Mouse (Mus musculus) myocyte (in vitro differentiated cells): ENCODE data around the gene Cebpe. TPM values are rescaled to one million over a fixed set of nuclear protein-coding genes. Genes with fewer than 3 reads are reported as not detected.

ENCODE experiments used
- H3K27me3 ChIP-seq: one replicate; pipeline ENCODE4 v1.6.1; 2011; ENCODE audit not compliant: control insufficient read depth, insufficient read depth, insufficient read length
- H3K36me3 ChIP-seq: one replicate; pipeline ENCODE4 v1.6.1; 2011; ENCODE audit not compliant: control insufficient read depth, insufficient read depth
- H3K4me2 ChIP-seq: one replicate; pipeline ENCODE4 v1.6.1; 2011; ENCODE audit warnings: low read depth, control low read depth
- H3K4me3 ChIP-seq: one replicate; pipeline ENCODE4 v1.5.1; 2011; ENCODE audit warnings: mild to moderate bottlenecking, control low read depth, moderate library complexity
- H3K79me2 ChIP-seq: one replicate; pipeline ENCODE4 v1.6.1; 2011; ENCODE audit not compliant: control insufficient read depth, insufficient read depth
- H3ac ChIP-seq: one replicate; pipeline ENCODE4 v1.6.1; 2011; ENCODE audit not compliant: control insufficient read depth, insufficient read length
- CEBPB ChIP-seq: IDR thresholded peaks from 2 replicates; pipeline ENCODE4 v1.6.1; 2011; ENCODE audit warnings: mild to moderate bottlenecking, moderate library complexity; ENCODE audit not compliant: poor library complexity, insufficient read depth, severe bottlenecking
- MAX ChIP-seq: IDR thresholded peaks from one replicate; pipeline ENCODE4 v1.6.1; 2011; ENCODE audit warnings: low read depth, mild to moderate bottlenecking, control low read depth
- MYOD1 ChIP-seq, 3 experiments: IDR thresholded peaks; one replicate each; pipeline ENCODE4 v1.6.1; 2011; ENCODE audit warnings: control low read depth in 2 of 3, low read depth in 2 of 3, mild to moderate bottlenecking in 2 of 3, moderate library complexity in 1 of 3; ENCODE audit not compliant: insufficient read length in 2 of 3, control insufficient read depth in 1 of 3
- POLR2A ChIP-seq: IDR thresholded peaks from one replicate; pipeline ENCODE4 v1.6.1; 2011; ENCODE audit warnings: low read depth, mild to moderate bottlenecking, control low read depth, moderate library complexity; ENCODE audit not compliant: insufficient read length
- POLR2AphosphoS2 ChIP-seq: IDR thresholded peaks from one replicate; pipeline ENCODE4 v1.6.1; 2011; ENCODE audit warnings: low read depth, control low read depth; ENCODE audit not compliant: insufficient read length
- REST ChIP-seq: IDR thresholded peaks from one replicate; pipeline ENCODE4 v1.6.1; 2011; ENCODE audit warnings: mild to moderate bottlenecking, control low read depth, moderate library complexity; ENCODE audit not compliant: insufficient read depth, insufficient read length
- TCF12 ChIP-seq: IDR thresholded peaks from one replicate; pipeline ENCODE4 v1.6.1; 2011; ENCODE audit warnings: mild to moderate bottlenecking, control low read depth; ENCODE audit not compliant: poor library complexity, insufficient read depth, severe bottlenecking
- USF1 ChIP-seq: IDR thresholded peaks from one replicate; pipeline ENCODE4 v1.6.1; 2011; ENCODE audit warnings: low read depth, mild to moderate bottlenecking, control low read depth, moderate library complexity
- polyA plus RNA-seq: library from polyadenylated mRNA; unstranded; fragments of >200 nt; fragmentation: generic; extraction: Trizol; gene quantifications from one replicate; pipeline ENCODE4 v1.2.1, GENCODE M21; 2012; ENCODE audit warnings: missing spikeins

Cebpe gene
- polyA plus RNA-seq, 1 experiment = not detected

DNA sequence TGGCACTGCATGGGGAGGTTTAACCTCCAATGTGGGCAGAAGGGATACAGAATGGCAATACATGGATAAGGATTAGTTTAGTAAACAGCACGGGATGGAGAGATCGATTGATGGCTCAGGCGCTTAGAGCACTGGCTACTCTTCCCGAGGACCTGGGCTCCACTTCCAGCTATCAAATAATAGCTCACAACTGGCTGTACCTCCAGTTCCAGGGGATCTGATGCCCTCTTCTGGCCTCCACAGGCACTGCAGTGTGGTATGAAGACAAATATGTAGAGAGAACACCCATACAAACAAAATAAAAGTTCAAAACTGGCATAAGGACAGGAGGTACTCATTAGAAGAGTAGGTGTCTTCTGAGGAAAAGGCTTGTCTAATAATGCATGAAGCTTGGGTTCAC is 42.6 kb downstream of the Cebpe start:
- TF ChIP-seq MYOD1 (IDR thresholded peaks at IDR 0.05; ENCODE audit: control insufficient read depth in 1 of 3, insufficient read length in 2 of 3, low read depth in 2 of 3) (no peak), POLR2AphosphoS2 (no peak), USF1 (no peak), REST (no peak), TCF12 (no peak), POLR2A (no peak), CEBPB (no peak), MAX (no peak)
- Histone ChIP-seq H3K27me3 (no peaks in the 10 kb centered on the region), H3ac (no peak overlapping the region), H3K4me2 (no peak overlapping the region), H3K4me3 (no peak overlapping the region), H3K36me3 (peaks cover 23% of the 10 kb centered on the region), H3K79me2 (peaks cover 3% of the 10 kb centered on the region)

DNA sequence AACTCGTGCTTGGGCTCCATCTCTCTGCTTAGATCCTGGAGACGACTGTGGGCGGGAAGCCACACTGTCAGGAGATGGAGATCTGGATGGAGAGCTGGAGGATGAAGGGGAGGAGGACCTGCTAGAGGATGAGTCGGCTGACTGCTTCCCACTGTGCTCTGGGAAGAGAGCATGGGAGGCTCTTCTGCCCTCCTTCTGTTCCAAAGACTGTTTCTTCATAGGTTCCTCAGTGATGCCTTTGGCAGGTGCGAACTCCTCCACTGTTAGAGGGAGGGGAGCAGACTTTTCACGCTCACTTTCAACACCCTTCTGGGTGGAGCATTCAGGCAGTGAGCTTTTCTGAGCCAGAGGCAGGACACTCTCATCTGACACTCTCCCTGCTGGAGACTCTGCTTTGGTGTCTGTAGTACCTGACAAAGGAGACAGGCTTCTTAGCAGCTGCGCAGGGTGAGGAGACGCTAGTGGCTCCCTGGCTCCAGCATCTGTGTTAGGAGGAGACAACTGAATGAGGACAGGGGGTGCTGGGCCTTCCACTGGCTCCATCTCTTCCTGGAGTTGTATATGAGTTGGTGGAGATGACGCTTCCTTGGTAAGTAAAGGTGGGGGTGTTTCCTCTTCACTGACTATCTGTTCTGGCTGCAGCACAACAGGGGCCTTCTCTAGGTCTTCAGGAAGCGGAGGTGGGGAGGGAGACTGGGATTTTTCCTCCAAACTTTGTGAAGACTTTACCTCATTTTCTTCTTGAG is 47.3 kb downstream of the Cebpe start:
- no peak overlapping the region for H3K4me3 ChIP-seq
- TF ChIP-seq USF1 (no peak), REST (no peak), POLR2A (no peak)
- H3K36me3 ChIP-seq = peaks cover 45% of the 10 kb centered on the region
- no peaks in the 10 kb centered on the region for H3K79me2 ChIP-seq
- no peak overlapping the region for H3K4me2 ChIP-seq
- no peaks in the 10 kb centered on the region for H3K27me3 ChIP-seq
- H3ac ChIP-seq = no peak overlapping the region

Other genes starting within 250 kb of the Cebpe start
- gene Lrp10, start 248.0 kb downstream of the Cebpe start, polyA plus RNA-seq = 81.8 TPM
- 0.20 TPM for gene Rem2, start 236.1 kb downstream of the Cebpe start, polyA plus RNA-seq
- gene Prmt5, start 194.6 kb downstream of the Cebpe start, polyA plus RNA-seq = 140 TPM
- gene Haus4, start 157.6 kb downstream of the Cebpe start, polyA plus RNA-seq = 23.5 TPM
- gene Ajuba, start 134.6 kb downstream of the Cebpe start, polyA plus RNA-seq = 30.8 TPM
- gene 4931414P19Rik, start 106.2 kb downstream of the Cebpe start, polyA plus RNA-seq = 7.3 TPM
- gene Psmb5, start 94.2 kb downstream of the Cebpe start, polyA plus RNA-seq = 416 TPM
- gene Psmb11, start 90.7 kb downstream of the Cebpe start, polyA plus RNA-seq = not detected
- gene Gm17606, start 71.2 kb downstream of the Cebpe start, polyA plus RNA-seq = not detected
- 4.3 TPM for gene Cdh24, start 70.8 kb downstream of the Cebpe start, polyA plus RNA-seq
- 36.3 TPM for gene 1700123O20Rik, start 26.0 kb downstream of the Cebpe start, polyA plus RNA-seq
- 77.3 TPM for gene Acin1, start 25.2 kb downstream of the Cebpe start, polyA plus RNA-seq
- gene Gm29776, start 13.3 kb downstream of the Cebpe start, polyA plus RNA-seq = 0.04 TPM
- not detected for gene Slc7a8, start 69.8 kb upstream of the Cebpe start, polyA plus RNA-seq
- not detected for gene Rnf212b, start 102.0 kb upstream of the Cebpe start, polyA plus RNA-seq
- gene Homez, start 158.8 kb upstream of the Cebpe start, polyA plus RNA-seq = 2.5 TPM
- gene Ppp1r3e, start 165.4 kb upstream of the Cebpe start, polyA plus RNA-seq = 0.71 TPM
- gene Bcl2l2, start 171.2 kb upstream of the Cebpe start, polyA plus RNA-seq = 20.5 TPM
- gene Gm20521, start 171.3 kb upstream of the Cebpe start, polyA plus RNA-seq = 0.47 TPM
- 70.6 TPM for gene Pabpn1, start 180.3 kb upstream of the Cebpe start, polyA plus RNA-seq
- gene Slc22a17, start 201.0 kb upstream of the Cebpe start, polyA plus RNA-seq = 0.92 TPM
- 0.95 TPM for gene Efs, start 214.0 kb upstream of the Cebpe start, polyA plus RNA-seq
- 0.05 TPM for gene Il25, start 220.5 kb upstream of the Cebpe start, polyA plus RNA-seq
- gene Cmtm5, start 224.1 kb upstream of the Cebpe start, polyA plus RNA-seq = not detected